Mouse (Mus musculus) midbrain, embryonic 14.5 days (tissue): ENCODE measurements around the gene Aloxe3. TPM values are rescaled to one million over a fixed set of nuclear protein-coding genes. Genes with fewer than 3 reads are reported as not detected.

Experiments used
- ATAC-seq: fragments of 200-750 bp; cut with Nextera tagmentation; 2 replicates; pipeline ENCODE4 v1.8.0; 2017; ENCODE audit warnings: moderate number of reproducible peaks, moderate library complexity; ENCODE audit not compliant: low FRiP score, low TSS enrichment
- DNase-seq: peaks from one replicate; pipeline ENCODE4 v3.0.0-alpha.2; 2015
- H3K27ac ChIP-seq: fragments of 300-500 bp; sonication (generic); replicated peaks from 2 replicates; pipeline ENCODE4 v1.5.1; 2014; ENCODE audit warnings: mild to moderate bottlenecking, low read depth, low read length, moderate library complexity
- H3K27me3 ChIP-seq: fragments of 300-500 bp; sonication (generic); 2 replicates; pipeline ENCODE4 v1.6.1; 2014; ENCODE audit warnings: low read length, control low read depth, mixed read lengths; ENCODE audit not compliant: control insufficient read depth, insufficient read depth
- H3K36me3 ChIP-seq: fragments of 300-500 bp; sonication (generic); 2 replicates; pipeline ENCODE4 v1.6.1; 2014; ENCODE audit warnings: low read length, control low read depth; ENCODE audit not compliant: control insufficient read depth, insufficient read depth
- H3K4me1 ChIP-seq: fragments of 300-500 bp; sonication (generic); 2 replicates; pipeline ENCODE4 v1.6.1; 2014; ENCODE audit warnings: mild to moderate bottlenecking, antibody characterized with exemption, low read length, control low read depth; ENCODE audit not compliant: control insufficient read depth, insufficient read depth
- H3K4me2 ChIP-seq: fragments of 300-500 bp; sonication (generic); 2 replicates; pipeline ENCODE4 v1.6.1; 2014; ENCODE audit warnings: mild to moderate bottlenecking, low read length, moderate library complexity
- H3K4me3 ChIP-seq: fragments of 300-500 bp; sonication (generic); replicated peaks from 2 replicates; pipeline ENCODE4 v1.5.1; 2014; ENCODE audit warnings: low read depth, low read length
- H3K9ac ChIP-seq: fragments of 300-500 bp; sonication (generic); replicated peaks from 2 replicates; pipeline ENCODE4 v1.6.1; 2014; ENCODE audit warnings: mild to moderate bottlenecking, low read length, moderate library complexity
- H3K9me3 ChIP-seq: fragments of 300-500 bp; sonication (generic); 2 replicates; pipeline ENCODE4 v1.6.1; 2016; ENCODE audit warnings: low read length, control low read depth, mixed read lengths; ENCODE audit not compliant: control insufficient read depth
- WGBS: fragments of 180-500 bp; shearing (Covaris S2); extraction: QIAGEN DNeasy Blood & Tissue Kit; methylation state at CpG from one replicate; pipeline ENCODE4 v1.1.7; 2014; 5-methylcytosine and 5-hydroxymethylcytosine counted together
- polyA plus RNA-seq: library from polyadenylated mRNA; unstranded; fragments of >200 nt; fragmentation: Nextera tagmentation; extraction: Ambion mirVana; gene quantifications from 2 replicates; pipeline ENCODE4 v1.2.1, GENCODE M21; 2014

The Aloxe3 gene
- polyA plus RNA-seq, 1 experiment from 2014 or later: 3.2 TPM

DNA sequence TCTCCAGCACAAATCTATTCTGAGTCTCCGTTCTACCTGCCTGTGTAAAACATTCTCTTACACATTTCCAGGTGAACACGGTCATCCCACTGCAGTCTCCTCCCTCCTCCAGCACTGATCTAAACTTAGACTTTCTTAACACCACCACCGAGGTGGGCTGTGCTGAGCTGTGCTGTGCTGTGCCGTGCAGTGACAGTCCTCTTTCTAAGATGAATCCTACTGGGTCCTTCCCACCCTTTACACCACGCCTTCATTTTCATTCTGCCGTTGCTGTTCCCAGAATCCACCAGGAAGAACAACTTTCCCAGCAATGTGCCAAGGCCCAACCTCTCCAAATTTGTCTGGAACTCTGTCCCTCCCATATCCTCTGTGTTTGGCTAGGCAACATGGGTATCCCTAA, 39.3 kb upstream of the Aloxe3 start:
- no peak for ATAC-seq
- no peaks in the 10 kb centered on the region for H3K27me3 ChIP-seq
- no peaks in the 10 kb centered on the region for H3K9me3 ChIP-seq
- peaks cover 15% of the 10 kb centered on the region for H3K4me1 ChIP-seq
- H3K4me3 ChIP-seq: no peak overlapping the region
- no peak overlapping the region for H3K9ac ChIP-seq
- no peak overlapping the region for H3K4me2 ChIP-seq
- no peak for DNase-seq
- H3K36me3 ChIP-seq: peaks cover 14% of the 10 kb centered on the region
- H3K27ac ChIP-seq: no peak overlapping the region
- 71% methylated on average over 6 of the region's 6 CpGs for WGBS

DNA sequence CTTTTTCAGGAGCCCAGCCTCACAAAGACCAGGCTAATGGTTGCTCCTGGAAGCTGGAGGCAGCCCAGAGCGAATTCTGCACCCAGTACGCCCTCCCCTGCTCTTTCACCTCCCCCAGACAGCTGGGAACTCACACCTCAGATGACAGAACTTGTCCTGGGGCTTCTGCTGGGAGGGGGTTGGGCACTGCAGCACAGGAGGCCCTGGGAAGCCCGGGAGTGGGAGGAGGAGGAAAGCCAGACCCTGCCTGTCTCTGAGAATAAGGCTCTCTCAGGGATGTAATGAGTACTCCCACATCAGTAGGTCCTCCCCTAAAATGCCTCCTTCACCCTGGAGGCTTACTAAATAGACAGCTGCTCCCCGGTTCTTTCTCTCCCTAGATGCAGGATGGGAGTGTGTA, 38.6 kb upstream of the Aloxe3 start:
- no peak overlapping the region for H3K4me2 ChIP-seq
- DNase-seq: no peak
- 36% methylated on average over 4 of the region's 4 CpGs for WGBS
- no peak overlapping the region for H3K9ac ChIP-seq
- H3K4me3 ChIP-seq: no peak overlapping the region
- H3K27ac ChIP-seq: no peak overlapping the region
- no peak for ATAC-seq
- peaks cover 14% of the 10 kb centered on the region for H3K36me3 ChIP-seq
- H3K9me3 ChIP-seq: no peaks in the 10 kb centered on the region
- H3K4me1 ChIP-seq: peaks cover 15% of the 10 kb centered on the region
- H3K27me3 ChIP-seq: no peaks in the 10 kb centered on the region

DNA sequence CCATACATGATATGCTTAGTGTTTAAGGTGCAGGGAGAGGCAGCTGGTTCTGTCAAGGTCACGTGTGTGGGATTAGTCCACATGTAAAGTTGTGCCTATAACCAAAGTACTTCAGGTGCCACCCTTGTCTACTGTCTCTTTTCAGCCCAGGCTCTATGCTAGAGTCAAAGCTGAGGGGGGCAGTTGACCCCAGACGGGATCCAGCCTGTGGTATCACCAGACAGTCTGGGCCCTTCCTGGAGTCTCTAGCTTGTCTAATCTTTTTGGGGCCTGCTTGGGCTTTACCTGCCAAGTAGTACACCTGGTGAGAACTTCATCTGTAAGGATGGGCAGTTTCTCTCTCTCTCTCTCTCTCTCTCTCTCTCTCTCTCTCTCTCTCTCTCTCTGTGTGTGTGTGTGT, 38.1 kb upstream of the Aloxe3 start:
- Histone ChIP-seq H3K9ac (peak overlapping the region; percentile 100), H3K4me2 (peak overlapping the region; percentile 95), H3K4me3 (peak overlapping the region; percentile 100; the same call in 1 of the 2 replicates), H3K27ac (peak overlapping the region; percentile 96; the same call in 1 of the 2 replicates), H3K9me3 (no peaks in the 10 kb centered on the region), H3K27me3 (no peaks in the 10 kb centered on the region), H3K4me1 (peaks cover 15% of the 10 kb centered on the region), H3K36me3 (peaks cover 16% of the 10 kb centered on the region)
- ATAC-seq: no peak
- DNase-seq: no peak
- 66% methylated on average over 2 of the region's 2 CpGs for WGBS

DNA sequence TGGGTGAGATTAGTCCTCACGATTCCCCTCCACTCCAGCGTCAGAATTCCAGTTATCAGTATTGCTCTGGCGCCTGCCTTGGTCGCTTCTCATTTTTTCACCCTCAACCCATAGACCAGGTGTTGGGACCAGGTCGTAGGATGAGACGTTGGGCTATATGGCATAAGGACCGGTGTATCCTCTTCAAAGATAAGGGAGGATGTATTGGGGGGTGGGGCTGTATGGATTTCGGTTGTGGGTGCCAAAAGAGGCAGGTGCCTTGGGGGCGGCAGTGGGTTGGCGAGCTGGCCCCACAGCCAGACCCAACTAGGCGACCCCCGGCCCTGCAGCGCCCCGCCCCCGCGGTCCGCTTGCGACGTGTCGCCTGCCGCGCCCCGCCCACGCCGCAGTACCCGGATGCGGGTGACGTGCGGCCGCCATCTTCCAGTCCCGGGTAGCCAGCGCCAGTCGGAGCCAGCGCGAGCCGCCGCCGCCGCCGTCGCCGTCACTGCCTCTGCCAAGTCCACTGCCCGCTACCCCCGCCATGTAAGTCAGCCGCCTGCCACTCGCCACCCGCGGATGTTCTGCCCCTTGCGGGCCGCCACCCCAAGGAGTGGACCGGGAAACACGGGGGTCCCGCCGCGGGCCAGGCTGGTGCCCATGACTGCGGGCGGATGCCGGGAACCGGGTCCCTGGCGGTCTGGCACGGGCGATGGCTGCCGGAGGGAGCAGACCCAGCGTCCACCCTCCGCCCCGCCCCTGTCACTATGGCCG, 37.4 kb upstream of the Aloxe3 start, which contains the start of gene Vamp2:
TSS of gene Vamp2 (plus strand) at position 388 of the 753 bp plus-strand sequence.
- Histone ChIP-seq H3K4me1 (peaks cover 15% of the 10 kb centered on the region), H3K36me3 (peaks cover 18% of the 10 kb centered on the region), H3K4me3 (peak within 1 kb of the TSS; percentile 100), H3K27ac (peak within 1 kb of the TSS; percentile 96), H3K27me3 (no peaks in the 10 kb centered on the region), H3K4me2 (peak within 1 kb of the TSS; percentile 95), H3K9me3 (no peaks in the 10 kb centered on the region), H3K9ac (peak within 1 kb of the TSS; percentile 100)
- under 1% methylated on average over 66 of the region's 67 CpGs for WGBS
- peak; percentile 90 for ATAC-seq
- DNase-seq: peak; percentile 97

DNA sequence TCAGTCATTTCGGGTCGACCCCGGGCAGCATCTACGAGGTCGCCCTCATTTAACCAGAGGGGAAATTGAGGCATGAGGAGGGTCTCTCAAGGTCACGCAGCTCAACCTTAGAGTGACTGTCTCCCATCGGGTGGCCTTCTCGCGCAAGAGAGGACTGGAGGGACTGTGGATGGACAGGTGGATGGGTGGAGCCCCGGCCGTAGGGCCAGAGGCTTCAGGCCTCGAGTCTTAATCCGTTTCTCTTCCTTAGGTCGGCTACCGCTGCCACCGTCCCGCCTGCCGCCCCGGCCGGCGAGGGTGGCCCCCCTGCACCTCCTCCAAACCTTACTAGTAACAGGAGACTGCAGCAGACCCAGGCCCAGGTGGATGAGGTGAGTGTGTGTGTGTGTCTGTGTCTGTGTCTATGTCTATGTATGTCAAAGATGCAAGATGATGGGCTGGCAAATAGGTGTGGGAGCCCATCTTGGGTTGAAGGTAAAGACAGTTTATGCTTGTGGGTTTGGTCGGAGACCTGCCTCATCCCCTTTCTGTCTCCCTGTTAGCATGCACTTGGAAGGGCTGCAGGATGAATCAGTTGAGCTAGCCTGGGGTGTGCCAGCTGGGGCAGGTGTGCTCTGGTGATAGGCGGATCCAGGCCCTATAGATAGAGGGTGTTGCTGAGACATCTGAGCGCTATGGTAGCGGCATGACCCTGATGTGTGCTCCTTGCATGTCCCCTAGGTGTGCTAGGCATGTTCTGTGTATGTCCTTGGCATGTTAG, 36.7 kb upstream of the Aloxe3 start:
- Histone ChIP-seq H3K27ac (peak overlapping the region; percentile 96), H3K9ac (peak overlapping the region; percentile 100), H3K27me3 (no peaks in the 10 kb centered on the region), H3K36me3 (peaks cover 18% of the 10 kb centered on the region), H3K4me3 (peak overlapping the region; percentile 100), H3K4me2 (peak overlapping the region; percentile 95), H3K9me3 (no peaks in the 10 kb centered on the region), H3K4me1 (peaks cover 15% of the 10 kb centered on the region)
- DNase-seq (no peak), ATAC-seq (peak; percentile 28; the same call in 1 of the 2 replicates)
- 12% methylated on average over 25 of the region's 25 CpGs for WGBS

DNA sequence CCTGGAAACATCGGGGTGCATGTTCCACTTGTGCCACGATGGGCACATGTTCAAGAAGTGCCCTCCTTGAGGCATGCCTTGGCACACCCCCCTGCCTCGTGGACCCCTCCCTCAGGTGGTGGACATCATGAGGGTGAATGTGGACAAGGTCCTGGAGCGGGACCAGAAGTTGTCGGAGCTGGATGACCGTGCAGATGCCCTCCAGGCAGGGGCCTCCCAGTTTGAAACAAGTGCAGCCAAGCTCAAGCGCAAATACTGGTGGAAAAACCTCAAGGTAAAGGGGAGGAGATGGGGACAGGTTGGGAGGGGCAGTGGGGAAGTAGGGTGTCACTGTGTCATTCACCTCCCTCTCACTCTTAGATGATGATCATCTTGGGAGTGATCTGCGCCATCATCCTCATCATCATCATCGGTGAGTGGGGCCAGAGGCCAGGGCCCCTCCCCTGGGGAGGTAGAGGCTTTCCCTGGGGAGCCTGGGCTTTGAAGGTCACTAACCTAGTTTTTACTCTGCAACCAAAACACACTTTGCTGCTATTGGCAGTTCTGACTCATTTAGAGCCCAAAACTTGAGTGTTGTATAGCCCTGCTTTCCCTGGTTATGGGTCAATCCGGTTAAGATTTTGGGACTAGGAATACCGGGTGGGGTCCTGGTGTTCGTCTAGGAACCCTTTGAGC, 35.9 kb upstream of the Aloxe3 start:
- Histone ChIP-seq H3K4me1 (peaks cover 20% of the 10 kb centered on the region), H3K36me3 (peaks cover 18% of the 10 kb centered on the region), H3K9me3 (no peaks in the 10 kb centered on the region), H3K9ac (peak overlapping the region; percentile 100), H3K27me3 (no peaks in the 10 kb centered on the region), H3K4me2 (peak overlapping the region; percentile 95), H3K4me3 (peak overlapping the region; percentile 100), H3K27ac (peak overlapping the region; percentile 96)
- DNase-seq (no peak), ATAC-seq (no peak)
- 90% methylated on average over 12 of the region's 12 CpGs for WGBS

DNA sequence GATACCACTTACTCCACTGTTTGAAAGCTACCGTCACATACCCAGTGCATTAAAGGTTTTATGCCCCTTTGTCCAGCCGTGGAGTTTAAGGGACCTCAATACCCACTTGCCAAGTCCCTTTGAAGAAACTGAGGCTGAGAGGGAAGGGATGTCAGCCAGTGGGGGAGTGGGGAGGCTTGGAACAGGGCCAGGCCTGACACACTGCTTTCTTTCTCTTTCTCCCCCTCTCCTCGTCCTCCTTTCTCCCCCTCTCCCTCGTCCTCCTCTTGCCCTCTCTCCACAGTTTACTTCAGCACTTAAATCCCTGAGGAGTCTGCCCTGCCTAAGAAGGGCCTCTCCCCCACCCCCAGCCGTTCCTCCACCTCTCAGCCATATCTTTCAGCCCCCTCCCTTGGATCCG, 35.3 kb upstream of the Aloxe3 start:
- H3K4me2 ChIP-seq: peak overlapping the region; percentile 95
- no peaks in the 10 kb centered on the region for H3K27me3 ChIP-seq
- WGBS: 65% methylated on average over 6 of the region's 6 CpGs
- no peak overlapping the region for H3K27ac ChIP-seq
- no peak for ATAC-seq
- DNase-seq: no peak
- H3K9me3 ChIP-seq: no peaks in the 10 kb centered on the region
- H3K9ac ChIP-seq: peak overlapping the region; percentile 100; the same call in 1 of the 2 replicates
- H3K4me1 ChIP-seq: peaks cover 22% of the 10 kb centered on the region
- 0 out of 2 replicates have a peak overlapping the region, but pooled peaks have one; percentile 100 for H3K4me3 ChIP-seq
- H3K36me3 ChIP-seq: peaks cover 18% of the 10 kb centered on the region

DNA sequence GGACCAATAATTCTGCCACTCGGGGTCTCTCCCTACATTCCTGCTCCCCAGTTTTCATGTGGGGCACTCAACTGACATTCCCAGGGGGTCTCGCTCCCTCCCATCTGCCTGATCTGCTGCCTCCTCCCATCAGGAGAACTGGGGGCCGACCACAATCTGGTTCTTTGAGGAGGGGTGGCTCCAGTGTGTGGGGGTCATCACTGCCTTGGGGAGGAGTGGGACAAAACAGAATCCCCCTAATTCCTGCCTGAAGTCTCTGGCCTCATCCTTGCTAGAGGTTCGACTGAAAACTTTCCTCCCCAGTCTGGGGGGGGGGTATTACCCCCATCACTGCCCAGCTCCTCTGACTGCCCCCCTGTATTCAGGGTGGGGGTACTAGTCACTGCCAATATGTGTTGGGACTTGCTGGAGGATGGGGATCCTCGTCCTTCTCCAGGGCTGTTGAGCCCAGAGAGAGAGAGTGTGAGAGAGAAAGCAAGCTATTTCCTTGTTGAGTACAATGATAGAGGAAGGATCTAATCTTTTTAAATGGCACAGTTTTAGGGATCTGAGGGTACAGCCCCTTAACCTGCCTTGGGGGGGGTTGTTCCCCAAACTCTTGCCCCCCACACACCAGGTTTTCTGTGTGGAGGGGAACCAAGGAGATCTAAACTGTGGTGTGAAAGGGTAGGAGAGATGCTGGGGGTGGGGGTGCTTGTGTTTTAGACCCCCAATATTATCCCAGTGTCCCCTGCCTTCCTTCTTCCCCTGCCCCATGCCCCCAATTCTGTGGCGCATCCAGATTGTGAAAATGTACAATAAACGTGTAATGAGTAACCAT, 33.9 kb upstream of the Aloxe3 start:
- Histone ChIP-seq H3K27ac (no peak overlapping the region), H3K4me1 (peaks cover 31% of the 10 kb centered on the region), H3K9ac (no peak overlapping the region), H3K4me3 (no peak overlapping the region), H3K36me3 (peaks cover 18% of the 10 kb centered on the region), H3K9me3 (no peaks in the 10 kb centered on the region), H3K4me2 (no peak overlapping the region), H3K27me3 (no peaks in the 10 kb centered on the region)
- WGBS: 66% methylated on average over 7 of the region's 7 CpGs
- no peak for ATAC-seq
- no peak for DNase-seq
